Mouse (Mus musculus): Measurements from ENCODE around the gene Spib.

Gene Spib

DNA sequence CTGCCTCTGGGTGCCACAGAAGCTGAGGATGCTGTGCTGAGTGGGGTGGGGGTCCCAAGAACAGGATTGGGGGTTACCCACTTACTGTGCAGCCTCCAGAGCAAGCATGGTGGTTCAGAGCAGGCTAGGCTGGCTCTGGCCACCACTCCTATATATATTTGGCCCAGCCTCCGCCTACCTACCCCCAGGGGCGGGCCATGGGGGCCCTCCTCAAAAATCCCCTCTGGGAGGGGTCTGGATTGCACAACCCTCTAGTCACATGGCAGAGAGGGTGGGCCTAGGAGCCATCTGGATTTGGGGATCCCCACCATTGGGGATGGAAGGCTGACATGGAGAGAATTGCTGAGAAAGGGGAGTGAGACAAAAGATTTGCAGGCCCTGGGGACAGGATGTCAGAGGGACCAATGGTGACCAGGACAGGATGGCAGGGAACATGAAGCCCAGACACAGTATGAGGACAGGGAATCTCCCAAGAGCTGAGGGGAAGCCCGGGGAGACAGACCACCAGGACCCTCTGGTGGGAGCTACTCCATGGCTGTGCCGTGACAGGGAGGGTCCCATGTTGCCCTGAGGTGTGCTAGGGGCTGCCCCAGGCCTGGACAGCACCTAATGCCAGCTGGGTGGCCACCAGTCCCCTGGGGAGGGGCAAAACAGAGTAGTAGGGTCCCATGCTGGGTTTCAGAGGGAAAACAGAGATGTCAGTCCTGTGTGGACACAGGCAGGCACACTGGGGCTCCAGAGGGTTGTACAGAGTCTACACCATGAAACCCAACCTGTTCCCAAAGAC, at the start of gene Spib:
Gene Spib, minus strand, starts transcription at position 126 of the 787 bp plus-strand sequence.
- DNase-seq = peak; percentile 58 to 61

DNA sequence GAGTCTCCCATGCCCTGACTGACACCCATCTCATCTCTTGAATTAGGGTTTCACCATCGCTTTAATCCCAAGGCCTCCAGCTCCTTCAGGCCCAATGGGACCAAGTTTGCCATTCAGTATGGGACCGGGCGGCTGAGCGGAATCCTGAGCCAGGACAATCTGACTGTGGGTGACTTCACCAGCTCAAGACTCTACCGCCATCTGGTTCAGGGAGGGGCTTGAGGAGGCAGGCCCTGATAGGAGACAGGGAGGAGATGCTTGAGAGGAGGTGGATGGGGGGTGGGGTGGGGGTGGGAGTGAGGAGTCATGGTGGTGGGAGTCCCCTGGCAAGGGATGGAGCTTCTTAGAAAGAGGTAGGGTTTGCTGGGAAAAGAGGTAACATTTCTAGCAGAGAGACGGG, 49.8 kb upstream of the Spib start:
- no peak for DNase-seq

DNA sequence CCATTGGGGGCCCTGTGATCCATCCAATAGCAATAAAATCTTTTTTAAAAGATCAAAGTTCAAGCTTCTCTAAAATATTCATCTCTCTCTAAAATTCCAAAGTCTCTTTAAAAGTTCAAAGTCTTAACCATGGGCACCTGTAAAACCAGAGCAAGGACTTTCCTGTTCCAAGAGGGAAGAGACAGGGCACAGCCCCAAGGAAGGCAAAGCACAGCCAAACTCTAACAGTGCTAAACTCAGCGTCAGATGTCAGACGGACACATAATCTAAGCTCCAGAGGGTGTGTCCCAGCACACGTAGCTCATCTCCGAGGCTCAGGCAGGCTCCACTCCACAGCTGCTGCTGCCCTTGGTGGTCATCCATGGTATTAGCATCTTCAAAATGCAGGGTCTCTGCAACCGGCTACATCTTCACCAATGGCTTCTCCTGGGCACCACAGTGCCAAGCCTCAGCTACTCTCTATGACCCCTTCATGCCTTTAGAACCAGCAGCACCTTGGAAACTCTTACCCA, 44.5 kb upstream of the Spib start:
- DNase-seq = no peak

DNA sequence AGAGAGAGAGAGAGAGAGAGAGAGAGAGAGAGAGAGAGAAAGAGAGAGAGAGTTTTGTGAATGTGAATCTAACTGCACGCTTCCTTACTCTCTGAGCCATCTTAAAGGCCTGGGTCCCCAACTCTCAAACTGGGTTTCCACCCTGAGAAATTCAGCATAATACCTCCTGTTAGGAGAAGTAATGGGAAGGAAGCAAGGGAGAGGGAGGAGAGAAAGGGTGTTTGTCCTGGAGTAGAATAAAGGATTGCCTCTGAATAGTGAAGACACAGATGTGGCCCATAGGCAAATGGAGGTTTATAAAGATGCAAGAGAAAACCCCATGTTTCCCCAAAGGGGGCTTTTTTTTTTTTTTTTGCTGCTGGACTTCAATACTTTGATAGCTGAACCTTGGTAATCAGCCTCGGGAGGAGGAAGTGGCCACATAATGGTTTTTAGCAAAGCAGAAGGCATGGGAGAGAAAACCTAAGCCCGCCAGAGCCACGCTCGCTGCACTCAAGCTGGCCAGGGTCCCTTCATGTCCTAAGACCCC, 41.1 kb upstream of the Spib start:
- DNase-seq = no peak

DNA sequence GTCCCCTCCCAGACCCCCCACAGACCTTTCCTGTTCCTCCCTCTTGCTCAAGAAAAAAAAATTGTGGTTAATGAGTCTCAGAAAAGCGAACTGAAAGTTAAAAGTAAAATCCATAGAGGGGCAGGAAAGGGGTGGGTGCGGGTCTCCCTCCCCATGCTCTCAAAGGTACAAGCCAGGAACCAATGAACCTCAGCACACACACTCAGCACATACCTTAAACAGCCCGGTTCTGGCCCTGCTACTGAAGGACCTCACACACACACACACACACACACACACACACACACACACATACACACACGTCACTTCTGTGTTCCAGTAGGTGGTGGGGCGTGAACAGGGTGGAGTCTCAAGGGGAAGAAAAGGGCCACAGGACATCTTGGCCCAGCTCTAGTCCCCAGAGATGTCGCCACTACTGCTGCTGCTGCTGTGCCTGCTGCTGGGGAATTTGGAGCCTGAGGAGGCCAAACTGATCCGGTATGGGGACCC, 40.4 kb upstream of the Spib start, which contains the start of gene Napsa:
Gene Napsa, plus strand, starts transcription at position 168 of the 489 bp plus-strand sequence.
- peak; percentile 91 for DNase-seq

DNA sequence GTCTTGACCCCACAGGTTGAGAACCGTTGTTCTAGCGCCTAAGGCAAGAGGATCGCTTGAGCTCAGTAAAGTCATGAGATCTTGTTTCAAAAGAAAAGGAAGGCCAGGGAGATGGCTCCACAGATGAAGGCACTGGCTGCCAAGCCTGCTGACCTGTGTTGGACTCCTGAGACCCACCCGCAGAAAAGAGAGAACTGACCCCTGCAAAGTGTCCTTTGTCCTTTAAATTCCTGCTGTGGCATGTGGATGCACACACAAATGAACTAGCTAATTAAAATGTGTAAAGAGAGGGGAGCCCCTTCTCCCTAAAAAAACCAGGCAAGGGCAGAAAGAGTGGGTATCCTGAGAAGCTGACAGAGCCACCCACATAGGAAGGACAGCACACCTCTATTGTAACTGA, 39.9 kb upstream of the Spib start:
- no peak for DNase-seq

DNA sequence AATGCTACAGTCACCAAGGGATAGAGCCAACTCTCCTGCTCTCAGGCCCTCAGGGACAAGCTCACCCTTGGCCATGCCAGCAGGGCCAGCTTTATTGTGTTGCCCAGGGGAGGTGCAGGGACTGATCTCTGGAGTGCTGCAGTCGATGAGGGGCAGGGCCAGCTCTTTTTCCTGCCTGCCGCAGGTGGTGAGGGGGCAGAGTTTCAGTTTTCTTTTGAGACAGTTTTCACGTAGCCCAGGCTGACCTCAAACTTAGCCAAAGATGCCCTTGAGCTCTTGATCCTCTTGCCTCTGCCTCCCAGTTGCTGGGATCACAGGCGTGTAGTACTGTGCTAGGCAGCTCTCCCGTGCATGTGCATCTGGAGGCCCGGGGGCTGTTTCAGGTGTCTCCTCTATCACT, 39.1 kb upstream of the Spib start:
- DNase-seq = peak in 1 of 2 experiments; percentile 41

DNA sequence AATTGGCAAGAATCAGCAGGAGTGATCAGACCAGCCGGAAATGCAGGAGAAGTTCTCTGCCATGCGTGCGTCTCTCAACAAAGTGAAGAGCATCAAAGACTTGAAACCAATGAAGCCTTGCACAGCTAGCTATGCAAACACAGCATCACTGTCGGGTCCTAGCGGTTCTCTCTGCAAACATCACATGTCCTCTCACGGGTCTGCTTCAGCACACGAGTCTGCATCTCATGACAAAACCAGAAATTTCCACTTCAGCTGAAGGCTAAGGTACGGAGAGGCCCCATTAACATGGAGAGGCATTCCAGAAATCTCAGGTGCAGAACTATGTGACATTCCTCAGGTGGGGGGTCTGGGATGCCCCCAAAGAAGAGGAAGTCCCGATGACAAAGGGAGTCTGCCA, 36.9 kb upstream of the Spib start:
- peak; percentile 65 to 66 for DNase-seq

DNA sequence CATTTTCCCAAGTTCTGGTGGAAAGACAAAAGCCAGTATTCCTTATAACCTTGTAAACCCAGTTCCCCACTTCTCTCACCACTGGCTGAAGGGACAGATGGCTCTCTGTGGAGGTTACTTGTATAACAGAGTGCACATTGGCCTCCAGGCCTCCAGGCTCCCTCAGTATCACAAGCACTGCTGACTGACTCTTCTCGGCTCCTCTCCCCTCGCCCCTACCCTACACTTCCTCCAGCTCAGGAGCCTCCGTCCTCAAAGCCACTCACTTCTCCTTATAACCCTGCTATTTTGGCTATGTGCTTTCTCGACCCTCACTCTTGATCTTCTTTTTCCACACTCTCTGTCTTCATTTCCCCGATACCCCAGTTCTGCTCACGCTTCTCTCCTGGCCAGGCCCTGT, 33.5 kb upstream of the Spib start:
- DNase-seq = no peak

DNA sequence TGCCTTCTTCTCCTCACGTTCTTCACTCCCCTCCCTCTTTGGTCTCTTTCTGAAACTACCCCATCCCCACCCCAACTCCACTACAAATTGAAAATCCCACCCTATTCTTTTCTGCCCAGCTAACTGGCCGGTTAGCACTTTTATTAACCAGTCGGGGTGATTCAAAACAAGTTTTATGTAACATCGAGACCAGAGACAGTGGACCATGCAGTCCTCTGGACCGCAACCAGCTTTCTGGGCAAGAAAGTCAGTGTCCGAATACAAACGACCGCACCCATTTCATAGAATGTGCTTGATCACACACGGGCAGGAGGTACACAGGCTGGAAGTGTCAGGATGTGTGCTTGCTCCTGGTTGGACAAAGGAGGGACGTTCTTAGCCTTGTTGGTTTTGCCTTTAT, 32.6 kb upstream of the Spib start:
- no peak for DNase-seq

DNA sequence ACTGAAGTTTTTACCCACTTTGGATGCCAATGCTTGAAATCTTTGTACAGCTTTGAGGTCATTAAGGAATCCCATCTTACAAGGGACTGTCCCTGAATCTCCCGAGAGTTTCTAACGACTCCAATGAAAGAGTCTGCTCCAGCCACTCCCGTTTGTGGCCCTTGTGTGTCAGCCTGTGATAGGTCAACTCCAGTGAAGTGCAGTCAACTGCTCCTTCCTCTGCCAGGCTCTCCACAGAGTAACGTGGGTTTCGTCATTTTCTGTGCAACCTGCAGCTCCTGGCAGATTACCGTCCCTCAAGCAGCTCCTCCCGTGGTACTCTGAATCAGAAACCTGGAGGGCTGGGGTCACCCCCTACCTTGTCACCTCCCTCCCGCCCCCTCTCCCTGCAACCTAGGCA, 31.4 kb upstream of the Spib start:
- no peak for DNase-seq

DNA sequence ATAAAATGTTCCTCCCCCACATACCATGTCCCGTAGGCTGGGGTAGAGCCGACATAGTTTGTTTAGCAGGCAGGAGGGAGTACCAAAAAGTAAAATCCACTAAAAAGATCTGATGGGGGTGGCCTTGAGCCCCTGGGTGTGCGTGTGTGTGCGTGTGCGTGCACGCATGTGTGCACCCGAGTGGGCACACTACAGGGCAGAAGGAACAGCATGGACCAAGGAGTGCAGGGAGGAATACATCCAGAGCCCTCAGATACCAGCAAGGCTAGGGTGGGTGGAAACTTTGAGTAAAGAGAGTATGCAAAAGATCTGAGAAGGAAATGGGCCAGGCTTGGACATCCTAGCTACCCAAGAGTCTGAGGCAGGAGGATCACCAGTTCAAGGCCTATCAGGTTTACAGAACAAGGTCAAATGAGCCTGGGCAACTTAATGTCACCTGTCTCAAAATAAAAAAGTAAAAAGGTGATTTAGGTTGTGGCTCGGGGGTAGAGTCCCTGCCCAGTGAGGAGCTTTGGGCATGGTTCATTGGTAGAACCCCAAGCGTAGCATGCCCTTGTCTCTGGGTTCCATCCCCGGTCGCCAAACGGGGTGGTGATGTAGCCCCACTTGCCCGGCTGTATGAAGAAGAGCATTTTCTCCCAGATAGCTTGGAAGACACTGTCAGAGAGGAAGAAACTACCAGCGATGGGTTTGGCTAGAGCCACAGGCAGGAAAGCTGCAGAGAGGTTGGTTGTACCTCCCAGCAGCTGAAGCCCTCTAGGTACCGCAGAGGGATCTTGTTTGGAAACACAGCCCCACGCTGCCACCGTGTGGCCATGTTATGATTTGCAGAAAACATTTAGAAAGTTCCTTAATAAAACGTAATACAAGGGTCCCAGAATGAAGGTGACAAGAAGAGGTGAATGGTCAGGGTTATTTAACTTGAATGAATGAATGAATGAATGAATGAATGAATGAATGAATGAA, 28.8 kb upstream of the Spib start:
- DNase-seq = peak; percentile 89 to 91

DNA sequence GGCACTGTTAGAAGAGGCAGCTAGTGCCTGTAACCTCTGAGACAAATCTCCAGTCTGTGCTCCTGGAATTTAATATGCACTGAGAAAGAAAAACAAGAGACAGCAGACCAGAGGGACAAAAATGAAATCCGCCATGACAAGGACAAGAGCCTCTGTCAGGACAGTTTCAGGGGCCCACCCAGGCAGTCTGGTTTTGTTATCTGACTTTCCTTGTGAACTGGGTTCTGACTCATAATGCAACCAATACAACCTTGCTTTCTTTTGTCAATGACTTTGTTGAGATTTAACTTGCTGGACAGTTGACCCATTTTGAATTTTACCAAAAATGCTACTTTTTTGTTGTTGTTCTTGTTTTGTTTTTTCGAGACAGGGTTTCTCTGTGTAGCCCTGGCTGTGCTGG, 25.8 kb upstream of the Spib start:
- DNase-seq = no peak

DNA sequence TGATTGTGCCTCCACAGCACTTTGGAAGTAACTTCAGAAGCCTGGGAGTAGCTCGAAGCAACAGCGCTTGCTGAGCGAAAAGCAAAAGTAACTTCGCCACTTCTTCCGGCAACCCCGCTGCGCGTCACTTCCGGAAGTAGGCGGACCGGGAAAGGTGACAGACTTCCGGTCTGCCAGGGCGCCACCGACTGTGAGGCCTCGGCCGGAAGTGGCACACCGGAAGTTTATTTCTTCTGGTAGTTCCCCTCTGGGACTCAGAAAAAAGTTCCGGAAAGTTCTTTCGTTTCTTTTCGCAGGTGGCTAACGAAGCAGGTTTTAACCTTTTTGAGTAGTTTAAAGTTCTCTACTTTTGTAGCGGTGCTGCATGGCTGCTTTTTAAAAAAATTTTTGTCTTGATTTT, 22.0 kb upstream of the Spib start, which contains the start of gene Nr1h2:
Gene Nr1h2, minus strand, starts transcription at position 126 of the 400 bp plus-strand sequence.
- DNase-seq = peak; percentile 99

DNA sequence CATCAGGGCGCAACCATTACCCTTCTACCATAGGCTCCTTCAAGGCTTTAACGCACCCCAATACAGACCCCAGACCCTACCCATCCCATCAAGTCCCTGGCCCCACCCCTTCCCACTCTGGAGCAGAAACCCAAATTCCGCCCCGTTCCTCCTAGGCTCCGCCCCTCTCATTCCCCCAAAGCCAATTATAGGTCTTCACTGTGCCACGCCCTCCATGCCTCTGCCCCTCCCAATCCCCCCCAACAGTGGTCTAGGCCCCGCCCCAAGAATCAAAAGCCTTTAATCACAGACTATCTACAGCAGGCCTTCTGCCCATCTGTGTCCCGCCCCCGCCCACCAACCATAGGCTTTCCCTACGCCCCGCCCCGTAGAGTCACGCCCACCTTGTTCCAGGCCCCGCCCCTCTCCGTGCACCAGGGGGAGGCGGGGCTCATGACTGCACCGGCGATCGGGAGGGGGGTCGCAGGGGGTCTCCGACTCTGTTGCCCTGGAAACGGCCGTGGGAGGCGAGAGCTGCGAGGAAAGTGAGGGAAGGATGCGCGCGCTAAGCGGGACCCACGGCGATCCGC, 21.4 kb upstream of the Spib start:
- DNase-seq = peak; percentile 94 to 95

DNA sequence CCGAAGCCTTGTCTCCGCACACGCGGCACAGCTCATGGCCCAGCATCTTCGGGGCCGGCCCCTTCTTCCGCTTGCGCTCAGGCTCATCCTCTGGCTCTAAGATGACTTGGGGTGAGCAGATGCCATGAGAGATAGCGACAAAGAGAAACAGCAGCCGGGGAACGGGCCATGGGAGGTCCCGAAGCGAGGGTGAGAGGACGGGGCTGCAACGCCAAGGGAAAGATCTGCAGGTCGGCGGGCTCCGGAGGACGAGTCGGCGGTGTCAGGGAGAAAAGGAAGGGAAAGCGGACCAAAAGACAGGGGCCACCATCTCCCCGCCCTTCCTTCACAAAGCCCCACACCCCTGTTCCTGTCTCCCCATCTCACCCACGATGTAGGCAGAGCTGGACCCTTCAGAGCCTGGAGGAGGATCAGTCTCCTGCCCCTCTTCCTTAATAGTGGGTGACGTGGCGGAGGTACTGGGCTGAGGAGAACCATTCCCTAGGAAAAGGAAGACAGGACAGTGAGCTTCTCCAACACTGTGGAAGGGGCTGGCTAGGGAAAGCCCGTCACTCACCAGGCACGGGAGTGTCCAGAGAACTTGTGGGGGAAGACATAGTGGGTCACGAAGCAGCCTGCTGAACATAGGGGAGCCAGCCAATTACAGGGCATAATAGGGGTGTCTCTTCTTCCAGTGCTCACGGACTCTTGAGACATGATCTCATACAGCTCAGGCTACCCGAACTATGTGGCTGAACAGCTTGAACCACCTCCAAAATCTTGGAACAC, 20.5 kb upstream of the Spib start:
- no peak for DNase-seq

DNA sequence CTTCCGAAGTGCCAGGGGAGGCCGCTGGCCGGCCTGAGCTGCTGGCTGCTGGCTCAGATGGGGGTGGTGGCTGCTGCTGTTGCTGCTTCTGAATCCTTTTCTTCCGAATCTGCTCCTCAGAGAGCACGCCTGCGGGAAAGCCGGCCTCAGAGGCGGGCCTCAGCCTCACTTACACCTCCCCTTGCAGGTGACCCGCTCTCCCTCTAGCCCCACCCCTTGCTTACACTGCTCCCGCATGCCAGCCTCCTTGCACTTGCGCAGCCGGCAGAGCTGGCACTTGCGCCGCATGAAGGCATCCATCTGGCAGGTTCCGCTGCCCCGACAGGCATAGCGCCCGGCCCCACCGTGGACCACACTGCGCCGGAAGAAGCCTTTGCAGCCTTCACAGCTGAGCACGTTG, 19.9 kb upstream of the Spib start:
- no peak for DNase-seq

DNA sequence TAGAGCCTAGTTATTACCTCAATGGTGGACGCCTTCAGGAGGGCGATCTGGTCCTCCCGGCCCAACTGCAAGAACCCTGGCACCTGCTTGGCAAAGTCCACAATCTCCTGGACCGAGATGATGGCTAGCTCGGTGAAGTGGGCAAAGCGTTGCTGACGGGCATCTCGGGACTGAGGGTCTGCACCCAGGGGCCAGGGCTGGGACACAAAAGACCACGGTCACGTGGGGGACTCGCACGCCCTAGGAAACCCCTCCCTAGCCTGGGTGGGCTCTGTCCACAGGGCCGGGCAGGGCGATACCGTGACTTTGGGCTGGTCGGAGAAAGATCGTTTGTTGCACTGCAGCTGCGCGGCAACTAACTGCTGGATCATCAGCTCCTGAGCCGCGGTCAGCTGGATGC, 19.4 kb upstream of the Spib start:
- no peak for DNase-seq

DNA sequence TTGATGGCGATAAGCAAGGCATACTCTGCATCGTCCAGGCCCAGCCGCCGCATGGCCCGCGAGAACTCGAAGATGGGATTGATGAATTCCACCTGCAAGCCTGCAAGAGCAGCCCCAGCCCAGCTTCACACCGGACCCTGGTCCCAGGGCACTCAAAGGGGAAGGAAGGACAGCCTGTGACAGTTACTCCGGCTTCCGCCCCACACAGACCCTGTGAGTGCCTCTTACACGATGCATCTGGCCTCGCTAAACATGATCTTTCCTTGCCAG, 18.5 kb upstream of the Spib start:
- DNase-seq = no peak

DNA sequence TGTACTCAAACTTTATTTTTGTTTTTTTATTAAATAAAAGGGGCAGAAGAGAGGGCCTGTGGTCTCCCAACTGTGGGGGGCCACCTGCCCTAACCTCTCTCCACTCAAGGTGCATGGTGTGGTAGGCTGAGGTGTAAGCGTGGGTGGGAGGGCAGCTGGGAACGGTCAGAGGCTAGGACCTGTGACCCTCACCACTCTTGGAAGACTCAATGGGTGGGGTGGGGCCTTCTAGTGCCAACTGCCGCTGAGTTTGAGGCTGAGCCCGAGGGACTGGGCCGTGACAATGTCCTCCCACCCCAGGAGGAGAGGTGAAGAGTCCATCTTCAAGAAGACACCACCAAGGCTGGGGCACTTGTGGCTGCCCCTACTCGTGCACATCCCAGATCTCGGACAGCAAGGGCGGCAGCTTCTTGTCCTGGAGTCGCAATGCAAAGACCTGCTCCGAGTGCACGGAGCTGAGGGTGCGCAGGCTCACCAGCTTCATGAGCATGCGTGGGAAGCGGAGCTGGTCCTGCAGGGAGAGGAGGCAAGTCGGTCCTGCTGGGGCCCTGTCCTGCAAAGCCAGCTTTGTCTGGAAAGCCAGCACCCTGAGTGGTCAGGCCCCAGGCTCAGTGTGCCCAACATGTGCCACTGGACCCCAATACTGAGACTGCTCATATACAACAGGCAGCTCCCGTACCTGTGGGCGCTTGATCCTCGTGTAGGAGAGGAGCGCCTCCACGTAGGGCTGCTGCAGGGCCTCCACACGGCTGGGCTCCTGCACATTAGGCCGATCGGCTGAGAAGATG, 17.9 kb upstream of the Spib start:
- no peak for DNase-seq

DNA sequence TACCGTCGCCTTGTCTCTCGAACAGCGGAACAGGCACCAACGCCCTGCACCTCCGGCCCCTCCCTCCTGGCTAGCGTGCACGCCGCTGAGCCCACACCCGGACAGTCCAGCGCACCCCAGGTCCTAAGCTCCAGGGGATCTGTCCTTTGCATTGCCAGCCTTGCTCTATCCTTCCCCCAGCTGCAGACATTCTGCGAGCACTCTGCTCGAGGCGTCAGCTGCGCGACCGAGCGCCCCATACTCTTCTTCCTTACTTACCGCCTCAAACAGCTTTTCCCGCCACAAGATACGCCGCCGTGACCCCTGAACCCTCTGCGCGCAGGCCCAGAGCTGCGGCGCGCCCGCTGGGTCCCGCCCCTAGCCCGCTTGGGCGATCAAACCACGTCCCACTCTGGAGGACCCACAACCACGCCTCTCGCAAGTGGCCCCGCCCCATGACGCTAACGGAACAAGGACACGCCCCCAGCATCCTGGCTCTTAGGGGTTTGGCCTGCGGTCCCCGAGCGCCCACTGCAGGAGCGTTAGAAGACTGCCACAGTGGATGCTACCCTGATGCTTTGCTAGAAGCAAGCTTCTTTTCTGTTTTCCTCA, 16.7 kb upstream of the Spib start, which contains the start of gene Pold1:
Gene Pold1, minus strand, starts transcription at position 353 of the 591 bp plus-strand sequence.
- DNase-seq = peak; percentile 100
